Mouse (Mus musculus) R1 (cell line): ENCODE measurements around the gene Dqx1.

Experiments
- DNase-seq: peaks from one replicate; pipeline ENCODE4 v3.0.0-alpha.2; 2018; ENCODE audit warnings: low read depth, low spot score

The Dqx1 gene

GRCm38 (mm10) chr6:83033249-83034185 lies 24.1 kb upstream of the Dqx1 start, which contains the start of the genes Dok1 and Loxl3:
Gene Dok1 (minus strand): TSS chr6:83033471.
Gene Loxl3 (plus strand): TSS chr6:83034173.
- peak; percentile 90 for DNase-seq

- no peak for DNase-seq
These were observed 23.1 kb upstream of the Dqx1 start for GRCm38 (mm10) chr6:83034463-83035055.

GRCm38 (mm10) chr6:83037188-83037587 lies 20.5 kb upstream of the Dqx1 start:
- DNase-seq: no peak

- peak; percentile 95 for DNase-seq
These were observed 19.1 kb upstream of the Dqx1 start for GRCm38 (mm10) chr6:83038496-83039012.

- DNase-seq: no peak
These were observed 17.0 kb upstream of the Dqx1 start for GRCm38 (mm10) chr6:83040601-83041000.

GRCm38 (mm10) chr6:83043561-83043960 lies 14.1 kb upstream of the Dqx1 start:
- DNase-seq: no peak

- DNase-seq: no peak
These were observed 13.7 kb upstream of the Dqx1 start for GRCm38 (mm10) chr6:83043993-83044392.

GRCm38 (mm10) chr6:83044742-83045141 lies 12.9 kb upstream of the Dqx1 start:
- no peak for DNase-seq

GRCm38 (mm10) chr6:83049367-83049766 lies 8.3 kb upstream of the Dqx1 start:
- DNase-seq: no peak

- peak; percentile 52 for DNase-seq
These were observed 4.3 kb upstream of the Dqx1 start for GRCm38 (mm10) chr6:83053136-83053960.

- DNase-seq: peak; percentile 98
These were observed 3.4 kb upstream of the Dqx1 start, which contains the start of gene Aup1 for GRCm38 (mm10) chr6:83054074-83054851. Gene Aup1 (plus strand): TSS chr6:83054521.

GRCm38 (mm10) chr6:83054871-83055431 lies 2.7 kb upstream of the Dqx1 start, which contains the start of gene Htra2:
Gene Htra2 (minus strand): TSS chr6:83055273.
- peak; percentile 42 for DNase-seq

- DNase-seq: no peak
These were observed 1.1 kb downstream of the Dqx1 start for GRCm38 (mm10) chr6:83058725-83059124.

GRCm38 (mm10) chr6:83065995-83066394 lies 8.4 kb downstream of the Dqx1 start:
- DNase-seq: peak; percentile 18

GRCm38 (mm10) chr6:83066441-83066840 lies 8.8 kb downstream of the Dqx1 start:
- DNase-seq: no peak

GRCm38 (mm10) chr6:83068221-83068620 lies 10.6 kb downstream of the Dqx1 start:
- peak; percentile 60 for DNase-seq

GRCm38 (mm10) chr6:83068706-83069487 lies 11.3 kb downstream of the Dqx1 start:
- peak; percentile 38 for DNase-seq

- peak; percentile 37 for DNase-seq
These were observed 12.0 kb downstream of the Dqx1 start for GRCm38 (mm10) chr6:83069488-83070246.

GRCm38 (mm10) chr6:83070247-83070310 lies 12.4 kb downstream of the Dqx1 start, which contains the start of gene Tlx2:
Gene Tlx2 (minus strand): TSS chr6:83070293.
- no peak for DNase-seq
